Mouse (Mus musculus) stomach, embryonic 15.5 days (tissue): ENCODE data around the gene Nxph1. TPM values are rescaled to one million over a fixed set of nuclear protein-coding genes. Genes with fewer than 3 reads are reported as not detected.

Experiments used
- ATAC-seq: fragments of 200-750 bp; cut with Nextera tagmentation; 2 replicates; pipeline ENCODE4 v1.8.0; 2017; ENCODE audit warnings: low read depth, moderate number of reproducible peaks, moderate TSS enrichment; ENCODE audit not compliant: insufficient read depth, low FRiP score
- H3K27ac ChIP-seq: fragments of 300-500 bp; sonication (generic); 2 replicates; pipeline ENCODE4 v1.5.1; 2015; ENCODE audit warnings: mild to moderate bottlenecking, inconsistent platforms
- H3K27me3 ChIP-seq: fragments of 300-500 bp; sonication (generic); replicated peaks from 2 replicates; pipeline ENCODE4 v1.6.1; 2015; ENCODE audit warnings: inconsistent platforms
- H3K36me3 ChIP-seq: fragments of 300-500 bp; sonication (generic); 2 replicates; pipeline ENCODE4 v1.6.1; 2015; ENCODE audit warnings: inconsistent platforms
- H3K4me1 ChIP-seq: fragments of 300-500 bp; sonication (generic); 2 replicates; pipeline ENCODE4 v1.6.1; 2015; ENCODE audit warnings: inconsistent platforms
- H3K4me2 ChIP-seq: fragments of 300-500 bp; sonication (generic); 2 replicates; pipeline ENCODE4 v1.6.1; 2015; ENCODE audit warnings: mild to moderate bottlenecking, inconsistent platforms
- H3K4me3 ChIP-seq: fragments of 300-500 bp; sonication (generic); replicated peaks from 2 replicates; pipeline ENCODE4 v1.5.1; 2015; ENCODE audit warnings: inconsistent platforms
- H3K9ac ChIP-seq: fragments of 300-500 bp; sonication (generic); 2 replicates; pipeline ENCODE4 v1.6.1; 2015; ENCODE audit warnings: inconsistent platforms
- H3K9me3 ChIP-seq: fragments of 300-500 bp; sonication (generic); 2 replicates; pipeline ENCODE4 v1.6.1; 2016; ENCODE audit warnings: inconsistent platforms
- WGBS: fragments of 180-500 bp; shearing (Covaris S2); methylation state at CpG from one replicate; pipeline ENCODE4 v1.1.7; 2015; 5-methylcytosine and 5-hydroxymethylcytosine counted together
- polyA plus RNA-seq: library from polyadenylated mRNA; unstranded; fragments of >200 nt; fragmentation: Nextera tagmentation; extraction: Ambion mirVana; gene quantifications from 2 replicates; pipeline ENCODE4 v1.2.1, GENCODE M21; 2015

Gene Nxph1
- polyA plus RNA-seq, 1 experiment from 2014 or later: 0.63 TPM

DNA sequence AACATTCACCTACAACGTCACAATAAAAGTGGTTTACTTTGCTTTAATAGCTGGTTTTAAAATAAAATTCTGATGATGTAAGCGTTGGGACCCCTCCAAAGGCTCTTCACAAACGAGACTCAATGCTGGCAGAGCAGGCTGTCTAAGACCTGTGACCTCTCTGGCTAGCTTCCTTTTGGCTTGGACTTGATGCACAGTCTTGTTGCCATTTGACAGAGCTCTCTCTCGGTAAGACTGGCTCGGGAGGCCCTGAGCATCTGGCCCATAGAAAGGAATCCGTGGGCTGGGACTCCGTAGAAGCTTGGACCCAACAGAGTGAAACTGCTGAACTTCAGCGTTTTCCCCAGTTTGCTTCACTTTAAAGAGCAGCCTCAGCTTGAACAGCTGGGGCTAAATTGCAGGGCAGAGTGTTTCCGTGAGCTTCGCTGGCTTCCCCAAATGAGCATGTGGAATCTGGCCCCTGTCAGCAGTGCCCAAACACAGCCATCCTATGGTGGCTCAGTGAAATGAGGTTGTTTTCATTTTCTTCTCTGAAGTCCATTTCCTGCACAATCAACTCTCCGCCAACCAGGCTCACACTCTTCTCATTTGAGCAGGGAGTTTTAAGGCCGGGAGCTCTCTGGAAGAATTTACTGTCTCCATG, 48.2 kb downstream of the Nxph1 start:
- 0 out of 2 replicates have a peak overlapping the region, but pooled peaks have one; percentile 6 for H3K4me2 ChIP-seq
- H3K27me3 ChIP-seq: no peaks in the 10 kb centered on the region
- no peaks in the 10 kb centered on the region for H3K36me3 ChIP-seq
- H3K9ac ChIP-seq: no peak overlapping the region
- H3K9me3 ChIP-seq: no peaks in the 10 kb centered on the region
- no peak overlapping the region for H3K4me3 ChIP-seq
- ATAC-seq: no peak
- H3K4me1 ChIP-seq: no peaks in the 10 kb centered on the region
- H3K27ac ChIP-seq: no peak overlapping the region; the same call in 1 of the 2 replicates
- 53% methylated on average over 12 of the region's 12 CpGs for WGBS

DNA sequence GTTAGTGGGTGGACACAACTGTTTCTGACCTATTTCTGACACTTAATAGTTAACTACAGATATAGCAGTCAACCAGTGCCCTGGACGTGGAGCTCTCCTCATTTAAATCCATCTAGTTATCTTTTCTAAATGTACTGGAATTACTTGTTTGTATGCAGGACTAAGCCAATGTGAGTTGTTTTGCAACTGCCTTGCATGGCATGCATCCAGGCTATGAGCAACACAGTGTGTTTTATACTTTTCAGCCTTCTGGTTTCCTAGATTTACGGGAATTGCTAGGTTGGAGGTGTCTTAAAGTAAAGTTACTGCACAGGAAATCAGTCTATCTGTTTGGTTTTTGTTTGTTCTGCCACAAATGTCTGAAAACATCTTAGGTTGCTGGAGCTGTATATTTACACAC, 49.1 kb downstream of the Nxph1 start:
- no peaks in the 10 kb centered on the region for H3K36me3 ChIP-seq
- H3K9me3 ChIP-seq: no peaks in the 10 kb centered on the region
- no peak overlapping the region for H3K27ac ChIP-seq
- no peak overlapping the region for H3K9ac ChIP-seq
- 68% methylated on average over 2 of the region's 2 CpGs for WGBS
- no peaks in the 10 kb centered on the region for H3K4me1 ChIP-seq
- ATAC-seq: no peak
- H3K4me3 ChIP-seq: no peak overlapping the region
- H3K27me3 ChIP-seq: no peaks in the 10 kb centered on the region
- H3K4me2 ChIP-seq: no peak overlapping the region

DNA sequence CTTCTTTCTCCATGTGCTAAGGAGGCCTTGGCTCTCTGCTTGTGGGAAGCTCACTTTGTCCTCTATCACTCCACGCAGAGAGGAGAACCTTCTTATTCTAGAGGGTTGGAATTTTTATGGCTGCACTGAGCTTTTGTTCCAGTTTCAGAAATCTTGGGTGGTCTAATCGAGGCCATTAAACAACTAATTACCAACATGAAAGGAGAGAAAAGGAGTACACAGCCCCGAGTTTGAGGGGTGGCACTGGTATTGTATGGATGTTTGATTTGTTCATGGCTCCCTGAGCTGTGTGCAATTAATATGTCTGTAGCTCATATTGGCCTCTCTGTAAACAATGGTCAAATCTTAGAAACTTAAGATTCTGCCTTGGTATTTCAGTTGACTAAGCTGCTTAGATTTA, 54.5 kb downstream of the Nxph1 start:
- H3K27ac ChIP-seq: no peak overlapping the region
- no peaks in the 10 kb centered on the region for H3K4me1 ChIP-seq
- no peaks in the 10 kb centered on the region for H3K36me3 ChIP-seq
- no peaks in the 10 kb centered on the region for H3K27me3 ChIP-seq
- 66% methylated on average over 3 of the region's 3 CpGs for WGBS
- H3K4me3 ChIP-seq: no peak overlapping the region
- H3K9me3 ChIP-seq: no peaks in the 10 kb centered on the region
- no peak for ATAC-seq
- no peak overlapping the region for H3K4me2 ChIP-seq
- H3K9ac ChIP-seq: no peak overlapping the region

- no peak overlapping the region for H3K4me3 ChIP-seq
- no peak overlapping the region for H3K27ac ChIP-seq
- no peak overlapping the region for H3K4me2 ChIP-seq
- 86% methylated on average over 1 of the region's 1 CpGs for WGBS
- H3K36me3 ChIP-seq: no peaks in the 10 kb centered on the region
- ATAC-seq: no peak
- H3K9ac ChIP-seq: no peak overlapping the region
- no peaks in the 10 kb centered on the region for H3K9me3 ChIP-seq
- no peaks in the 10 kb centered on the region for H3K4me1 ChIP-seq
- no peaks in the 10 kb centered on the region for H3K27me3 ChIP-seq
Observed at GRCm38 (mm10) chr6:9026631-9027030, 78.4 kb downstream of the Nxph1 start.

- H3K4me3 ChIP-seq: no peak overlapping the region
- H3K27me3 ChIP-seq: no peaks in the 10 kb centered on the region
- no peaks in the 10 kb centered on the region for H3K36me3 ChIP-seq
- no peak overlapping the region for H3K4me2 ChIP-seq
- no peak for ATAC-seq
- H3K9ac ChIP-seq: no peak overlapping the region
- H3K9me3 ChIP-seq: no peaks in the 10 kb centered on the region
- no peaks in the 10 kb centered on the region for H3K4me1 ChIP-seq
- H3K27ac ChIP-seq: no peak overlapping the region
- 48% methylated on average over 4 of the region's 4 CpGs for WGBS
Observed at GRCm38 (mm10) chr6:9027146-9027545, 78.9 kb downstream of the Nxph1 start.

DNA sequence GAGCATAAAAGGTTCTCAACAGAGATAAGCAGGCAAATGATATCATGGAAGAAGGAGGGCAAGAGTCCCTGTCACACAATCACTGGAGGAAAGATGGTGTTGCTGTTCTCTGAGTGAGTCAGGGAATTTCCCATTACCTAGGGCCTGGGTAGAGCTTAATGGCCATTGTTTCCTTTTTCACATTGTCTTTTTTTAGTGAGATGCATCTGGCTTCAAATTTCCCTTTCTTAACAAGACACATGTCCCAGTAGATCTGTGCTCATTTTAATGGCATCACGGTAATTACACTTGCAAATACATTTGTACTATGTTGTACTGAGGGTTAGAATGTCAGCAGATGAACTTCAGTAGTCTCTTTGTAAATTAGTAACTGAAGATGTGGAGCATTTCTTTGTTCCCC, 80.3 kb downstream of the Nxph1 start:
- Histone ChIP-seq H3K4me1 (no peaks in the 10 kb centered on the region), H3K9ac (no peak overlapping the region), H3K4me2 (no peak overlapping the region), H3K27ac (no peak overlapping the region), H3K27me3 (no peaks in the 10 kb centered on the region), H3K36me3 (no peaks in the 10 kb centered on the region), H3K9me3 (no peaks in the 10 kb centered on the region), H3K4me3 (no peak overlapping the region)
- ATAC-seq: no peak
- 74% methylated on average over 1 of the region's 1 CpGs for WGBS

GRCm38 (mm10) chr6:9039286-9039685, 91.1 kb downstream of the Nxph1 start:
- Histone ChIP-seq H3K27ac (no peak overlapping the region), H3K9ac (no peak overlapping the region), H3K36me3 (no peaks in the 10 kb centered on the region), H3K4me3 (no peak overlapping the region), H3K27me3 (no peaks in the 10 kb centered on the region), H3K4me1 (no peaks in the 10 kb centered on the region), H3K4me2 (no peak overlapping the region), H3K9me3 (no peaks in the 10 kb centered on the region)
- ATAC-seq: no peak
- 94% methylated on average over 1 of the region's 1 CpGs for WGBS

- Histone ChIP-seq H3K9ac (no peak overlapping the region), H3K4me3 (no peak overlapping the region), H3K27me3 (no peaks in the 10 kb centered on the region), H3K4me1 (no peaks in the 10 kb centered on the region), H3K4me2 (no peak overlapping the region), H3K9me3 (no peaks in the 10 kb centered on the region), H3K36me3 (no peaks in the 10 kb centered on the region), H3K27ac (no peak overlapping the region)
- no peak for ATAC-seq
- 62% methylated on average over 3 of the region's 3 CpGs for WGBS
Observed at GRCm38 (mm10) chr6:9040991-9041390, 92.8 kb downstream of the Nxph1 start.

- no peaks in the 10 kb centered on the region for H3K9me3 ChIP-seq
- no peaks in the 10 kb centered on the region for H3K4me1 ChIP-seq
- no peak overlapping the region for H3K9ac ChIP-seq
- no peak overlapping the region for H3K4me3 ChIP-seq
- no peaks in the 10 kb centered on the region for H3K36me3 ChIP-seq
- no peak overlapping the region for H3K4me2 ChIP-seq
- no peak for ATAC-seq
- H3K27me3 ChIP-seq: no peaks in the 10 kb centered on the region
- WGBS: 11% methylated on average over 1 of the region's 1 CpGs
- no peak overlapping the region for H3K27ac ChIP-seq
Observed at GRCm38 (mm10) chr6:9042391-9042790, 94.2 kb downstream of the Nxph1 start.

- Histone ChIP-seq H3K27me3 (no peaks in the 10 kb centered on the region), H3K4me3 (no peak overlapping the region), H3K9ac (no peak overlapping the region), H3K4me1 (no peaks in the 10 kb centered on the region), H3K9me3 (no peaks in the 10 kb centered on the region), H3K4me2 (no peak overlapping the region), H3K27ac (no peak overlapping the region), H3K36me3 (no peaks in the 10 kb centered on the region)
- no peak for ATAC-seq
- WGBS: 44% methylated on average over 2 of the region's 2 CpGs
Observed at GRCm38 (mm10) chr6:9046815-9047214, 98.6 kb downstream of the Nxph1 start.

DNA sequence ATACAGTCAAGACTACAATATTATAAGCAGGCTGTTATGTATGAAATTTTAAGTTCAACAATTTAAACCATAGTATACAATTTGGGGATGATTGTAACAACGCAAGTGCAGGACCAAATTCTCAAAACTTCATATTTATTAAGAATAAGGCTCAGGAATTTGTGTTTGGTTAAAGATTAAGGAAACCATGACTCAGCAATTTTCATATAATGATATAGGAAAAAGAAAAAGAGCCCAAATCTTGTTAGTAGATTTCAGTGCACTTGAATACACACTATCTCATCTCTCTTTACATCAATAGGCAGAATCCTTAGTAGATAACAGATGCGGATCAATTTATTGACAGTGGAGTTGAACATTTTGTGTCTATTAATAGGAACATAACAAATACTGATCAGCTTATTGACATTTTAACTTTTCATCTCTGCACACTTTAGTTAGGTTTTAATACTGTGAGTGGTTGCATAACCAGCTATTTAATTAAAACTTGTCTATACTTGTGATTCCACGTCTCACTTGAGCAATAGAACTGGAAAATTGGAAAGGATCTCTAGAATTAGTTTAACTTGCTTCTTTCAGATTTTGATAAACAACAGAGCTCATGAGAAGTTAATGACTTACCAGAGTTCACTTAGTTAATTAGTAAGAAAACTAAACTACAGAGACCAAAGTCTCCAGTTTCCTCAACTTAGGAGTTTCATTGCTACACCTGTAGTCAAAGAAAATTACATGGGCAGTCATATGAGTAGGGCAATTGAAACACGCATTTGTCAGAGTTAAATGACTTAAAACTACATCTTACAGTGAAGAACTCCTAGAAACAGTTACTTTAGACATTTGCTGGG, 113.3 kb downstream of the Nxph1 start:
- Histone ChIP-seq H3K27me3 (no peaks in the 10 kb centered on the region), H3K4me1 (no peaks in the 10 kb centered on the region), H3K4me3 (no peak overlapping the region), H3K27ac (no peak overlapping the region), H3K4me2 (no peak overlapping the region), H3K9ac (no peak overlapping the region), H3K36me3 (no peaks in the 10 kb centered on the region), H3K9me3 (no peaks in the 10 kb centered on the region)
- 85% methylated on average over 4 of the region's 4 CpGs for WGBS
- ATAC-seq: no peak

- Histone ChIP-seq H3K36me3 (no peaks in the 10 kb centered on the region), H3K27ac (no peak overlapping the region), H3K27me3 (no peaks in the 10 kb centered on the region), H3K4me3 (no peak overlapping the region), H3K4me1 (no peaks in the 10 kb centered on the region), H3K9me3 (no peaks in the 10 kb centered on the region), H3K9ac (no peak overlapping the region), H3K4me2 (no peak overlapping the region)
- WGBS: 78% methylated on average over 3 of the region's 3 CpGs
- ATAC-seq: no peak
Observed at GRCm38 (mm10) chr6:9066435-9066834, 118.2 kb downstream of the Nxph1 start.
